Mouse (Mus musculus) gastrocnemius, postnatal 10 days (tissue): ENCODE measurements around the gene Rps19bp1. TPM values are rescaled to one million over a fixed set of nuclear protein-coding genes. Genes with fewer than 3 reads are reported as not detected.

Experiments
- DNase-seq: peaks from one replicate; pipeline ENCODE4 v3.0.0; 2021; ENCODE audit warnings: mixed read lengths
- total RNA-seq, 2 experiments: library from RNA; stranded (reverse); gene quantifications; 2 replicates each; pipeline ENCODE4 v1.2.3; 2021

Gene Rps19bp1
- total RNA-seq, 2 experiments from 2014 or later, result 16.7 to 18.8 TPM

- no peak for DNase-seq
These were observed 7.2 kb downstream of the Rps19bp1 start for GRCm38 (mm10) chr15:80256656-80257601.

DNA sequence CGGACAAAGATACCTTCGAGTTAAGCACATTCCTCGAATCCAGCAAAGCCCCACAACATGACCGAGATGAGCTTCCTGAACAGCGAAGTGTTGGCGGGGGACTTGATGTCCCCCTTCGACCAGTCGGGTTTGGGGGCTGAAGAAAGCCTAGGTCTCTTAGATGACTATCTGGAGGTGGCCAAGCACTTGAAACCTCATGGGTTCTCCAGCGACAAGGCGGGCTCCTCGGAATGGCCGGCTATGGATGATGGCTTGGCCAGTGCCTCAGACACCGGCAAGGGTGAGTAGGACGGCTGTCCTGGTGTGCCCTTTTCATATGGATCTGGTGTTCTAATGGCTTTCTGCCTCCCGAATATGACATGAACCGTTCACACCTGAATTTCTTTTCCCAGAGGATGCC, 7.9 kb downstream of the Rps19bp1 start:
- peak; percentile 10 for DNase-seq

DNA sequence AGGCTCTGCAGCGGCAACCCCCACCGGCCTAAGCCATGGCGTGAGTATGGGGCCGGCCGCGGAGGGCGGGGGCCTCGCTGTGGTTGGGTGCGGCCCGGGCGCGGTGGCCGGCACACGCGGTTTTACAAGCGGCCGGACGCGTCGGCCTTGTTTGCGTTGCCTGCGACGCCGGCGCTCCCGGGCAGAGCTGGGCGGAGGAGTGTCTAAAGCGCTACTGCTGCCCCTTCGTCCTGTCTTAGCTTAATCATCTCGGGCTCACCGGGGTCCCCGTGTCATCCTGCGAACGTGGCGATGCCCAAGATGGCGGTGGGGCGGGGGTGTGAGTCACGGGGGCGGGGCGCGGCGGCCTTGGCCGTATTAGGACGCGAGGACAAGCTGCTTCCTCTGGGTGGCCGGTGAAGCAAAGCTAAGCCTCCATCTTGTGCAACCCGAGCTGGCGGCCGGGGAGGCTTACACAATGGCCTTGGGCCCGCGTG, 8.4 kb downstream of the Rps19bp1 start:
- peak; percentile 88 for DNase-seq

GRCm38 (mm10) chr15:80254847-80255645, 9.1 kb downstream of the Rps19bp1 start, which contains the start of gene Atf4:
Atf4 (plus strand) TSS chr15:80255184.
- DNase-seq, result peak; percentile 97

DNA sequence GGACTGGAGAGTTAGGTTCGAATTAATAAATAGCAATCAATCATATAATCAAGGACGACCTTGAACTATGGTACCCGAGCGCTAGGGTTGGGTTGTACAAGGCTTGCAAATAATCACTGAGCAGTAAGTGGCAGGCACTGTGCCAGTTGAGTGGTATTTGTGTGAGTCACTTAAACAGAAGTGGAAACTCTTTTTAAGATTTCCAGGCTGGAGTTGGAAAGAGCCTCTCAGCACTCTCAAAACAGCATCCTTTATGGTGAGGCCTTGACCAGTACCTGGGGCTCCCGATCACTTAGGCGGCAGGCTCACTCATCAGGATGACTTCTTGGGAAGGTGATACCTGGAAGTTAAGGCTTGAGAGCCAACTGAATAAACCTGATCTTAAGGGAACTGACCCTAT, 9.9 kb downstream of the Rps19bp1 start:
- DNase-seq, result peak; percentile 57

- DNase-seq, result no peak
These were observed 10.6 kb downstream of the Rps19bp1 start for GRCm38 (mm10) chr15:80253530-80253929.

DNA sequence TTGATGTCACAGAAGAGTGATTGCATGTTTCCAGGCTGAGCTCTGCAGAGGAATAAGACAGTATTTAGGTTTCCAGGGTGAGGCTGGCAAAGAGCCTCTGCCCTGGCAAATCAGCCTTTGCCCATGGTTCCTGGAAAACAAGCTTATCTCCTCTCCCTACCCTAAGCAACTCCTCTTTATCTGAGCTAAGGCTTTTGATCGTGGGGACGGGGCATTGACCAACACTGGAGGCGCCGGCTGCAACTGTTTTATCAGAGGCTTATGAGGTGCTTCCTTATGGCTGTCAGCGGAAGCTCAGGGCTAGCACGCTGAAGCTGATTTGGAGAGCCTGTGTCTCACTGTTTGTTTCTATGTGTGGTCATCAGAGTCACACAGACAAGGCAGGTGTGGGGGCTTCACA, 13.5 kb downstream of the Rps19bp1 start:
- no peak for DNase-seq

DNA sequence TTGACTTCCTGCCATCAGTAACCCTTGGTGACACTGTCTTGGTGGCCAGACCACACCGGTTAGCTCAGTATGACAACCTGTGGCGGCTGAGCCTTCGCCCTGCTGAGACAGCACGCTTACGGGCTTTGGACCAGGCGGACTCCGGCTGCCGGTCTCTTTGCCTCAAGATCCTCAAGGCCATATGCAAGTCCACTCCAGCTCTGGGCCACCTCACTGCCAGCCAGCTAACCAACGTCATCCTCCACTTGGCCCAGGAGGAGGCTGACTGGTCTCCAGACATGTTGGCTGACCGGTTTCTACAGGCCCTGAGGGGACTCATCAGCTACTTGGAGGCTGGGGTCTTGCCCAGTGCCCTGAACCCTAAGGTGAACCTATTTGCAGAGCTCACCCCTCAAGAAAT, 14.4 kb downstream of the Rps19bp1 start:
- no peak for DNase-seq

DNA sequence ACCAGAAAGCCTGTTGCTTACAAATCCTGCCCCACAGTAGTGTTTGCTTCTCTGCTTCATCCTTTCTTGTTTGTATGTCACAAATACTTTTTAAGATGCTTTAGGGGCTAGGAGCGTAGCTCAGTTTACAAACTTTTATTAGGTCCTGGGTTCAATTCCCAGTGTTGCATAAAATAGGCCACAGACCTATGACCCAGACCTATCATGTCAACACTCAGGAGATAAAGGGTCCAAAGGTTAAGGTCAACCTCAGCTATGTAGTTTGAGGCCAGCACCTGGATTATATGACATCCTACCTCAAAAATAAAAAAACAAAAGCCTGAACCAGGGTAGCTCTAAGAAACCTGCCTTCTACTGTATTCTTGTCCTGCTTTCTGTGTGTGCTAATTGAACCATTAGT, 15.5 kb downstream of the Rps19bp1 start:
- no peak for DNase-seq

DNA sequence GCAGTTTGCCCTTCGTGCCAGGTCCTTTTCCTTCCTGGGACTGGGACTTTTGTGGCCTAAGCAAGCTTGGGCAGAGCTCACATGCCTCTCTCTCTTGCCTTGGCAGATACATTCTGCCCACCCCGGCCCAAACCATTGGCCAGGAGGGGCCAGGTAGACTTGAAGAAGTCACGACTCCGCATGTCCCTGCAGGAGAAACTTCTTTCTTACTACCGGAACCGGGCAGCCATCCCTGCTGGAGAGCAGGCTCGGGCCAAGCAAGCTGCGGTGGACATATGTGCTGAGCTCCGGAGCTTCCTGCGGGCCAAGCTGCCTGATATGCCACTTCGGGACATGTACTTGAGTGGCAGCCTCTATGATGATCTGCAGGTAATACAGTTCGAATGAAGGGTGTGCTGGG, 16.0 kb downstream of the Rps19bp1 start:
- DNase-seq, result no peak

DNA sequence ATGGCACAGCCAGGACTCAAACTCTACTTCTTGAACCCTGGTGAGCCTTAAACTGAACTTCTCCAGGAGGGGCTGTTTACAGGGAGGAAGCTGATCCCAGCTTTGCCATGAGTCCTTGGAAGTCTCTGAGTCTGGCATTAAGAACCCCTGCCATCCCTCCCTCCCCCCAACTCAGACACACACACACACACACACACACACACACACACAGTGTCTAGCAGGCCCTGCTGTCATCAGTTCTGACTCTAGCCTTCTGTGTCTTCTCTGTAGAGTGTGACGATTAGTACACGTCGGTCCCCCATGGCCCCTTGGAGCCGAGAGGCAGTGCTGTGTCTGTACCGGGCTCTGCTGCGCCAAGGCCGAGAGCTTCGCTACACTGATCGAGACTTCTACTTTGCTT, 28.6 kb downstream of the Rps19bp1 start, which contains the start of gene AC140267.1:
AC140267.1 (plus strand) TSS at position 301 of the 400 bp plus-strand sequence.
- DNase-seq, result no peak

- peak; percentile 97 for DNase-seq
These were observed 30.2 kb downstream of the Rps19bp1 start, which contains the start of gene Mief1 for GRCm38 (mm10) chr15:80233733-80234509. Mief1 (plus strand) TSS chr15:80234018.

DNA sequence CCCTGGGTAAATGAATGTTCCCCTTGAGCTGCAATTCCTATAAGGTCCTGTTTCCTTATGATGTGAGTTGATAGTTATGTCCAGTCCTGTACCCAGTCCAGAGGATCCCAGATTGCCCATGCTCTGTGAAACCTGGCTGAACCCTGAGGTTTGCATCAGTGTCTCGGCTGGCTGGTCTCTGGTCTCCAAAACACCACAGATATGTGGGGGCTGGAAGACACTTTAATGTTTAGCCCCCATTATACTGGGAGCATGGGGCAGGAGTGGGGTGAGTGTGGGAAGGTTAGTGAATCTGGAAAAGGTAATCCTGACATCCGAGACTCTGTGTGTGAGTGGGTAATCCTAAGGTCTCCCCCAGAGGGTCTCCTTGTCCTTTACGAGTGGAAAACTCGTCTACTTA, 31.1 kb downstream of the Rps19bp1 start:
- DNase-seq, result no peak

DNA sequence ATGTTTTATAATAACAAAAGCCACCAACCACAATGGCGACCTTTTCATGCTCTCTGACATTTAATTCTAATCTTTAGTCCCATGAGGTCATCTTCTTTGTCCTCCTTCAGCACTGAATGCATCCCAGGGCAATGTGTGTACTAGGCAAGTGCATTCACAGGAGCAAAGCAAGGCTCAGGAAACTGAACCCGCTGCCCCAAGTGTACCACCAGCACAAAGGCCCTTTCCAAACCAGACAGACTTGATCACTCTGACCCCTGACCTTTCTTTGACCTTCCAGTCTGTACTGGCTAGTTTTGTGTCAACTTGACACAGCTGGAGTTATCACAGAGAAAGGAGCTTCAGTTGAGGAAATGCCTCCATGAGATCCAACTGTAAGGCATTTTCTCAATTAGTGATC, 31.8 kb downstream of the Rps19bp1 start:
- no peak for DNase-seq

- DNase-seq, result no peak
These were observed 35.9 kb downstream of the Rps19bp1 start for GRCm38 (mm10) chr15:80228071-80228800.

GRCm38 (mm10) chr15:80225796-80226195, 38.3 kb downstream of the Rps19bp1 start:
- DNase-seq, result peak; percentile 56

DNA sequence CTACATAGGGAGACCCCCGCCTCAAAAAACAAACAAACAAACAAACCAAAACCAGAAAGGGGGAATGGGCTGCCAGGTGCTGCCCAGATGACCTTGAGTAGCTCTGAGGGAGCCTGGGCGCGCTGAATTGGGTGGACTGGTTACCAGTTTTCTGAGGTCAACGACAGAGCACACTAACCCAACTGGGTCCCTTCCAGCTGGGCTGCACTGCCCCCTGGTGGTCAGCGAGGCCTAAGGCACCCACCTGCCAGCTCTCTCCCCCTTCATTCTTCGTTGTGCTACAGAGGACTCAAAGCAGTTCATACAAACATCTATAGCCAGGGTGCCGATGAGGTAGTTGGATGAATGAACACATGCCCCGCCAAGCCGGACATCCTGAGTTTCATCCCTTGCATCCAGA, 38.9 kb downstream of the Rps19bp1 start:
- peak; percentile 89 for DNase-seq

GRCm38 (mm10) chr15:80223751-80224150, 40.4 kb downstream of the Rps19bp1 start:
- DNase-seq, result no peak

GRCm38 (mm10) chr15:80221031-80221430, 43.1 kb downstream of the Rps19bp1 start:
- DNase-seq, result no peak

DNA sequence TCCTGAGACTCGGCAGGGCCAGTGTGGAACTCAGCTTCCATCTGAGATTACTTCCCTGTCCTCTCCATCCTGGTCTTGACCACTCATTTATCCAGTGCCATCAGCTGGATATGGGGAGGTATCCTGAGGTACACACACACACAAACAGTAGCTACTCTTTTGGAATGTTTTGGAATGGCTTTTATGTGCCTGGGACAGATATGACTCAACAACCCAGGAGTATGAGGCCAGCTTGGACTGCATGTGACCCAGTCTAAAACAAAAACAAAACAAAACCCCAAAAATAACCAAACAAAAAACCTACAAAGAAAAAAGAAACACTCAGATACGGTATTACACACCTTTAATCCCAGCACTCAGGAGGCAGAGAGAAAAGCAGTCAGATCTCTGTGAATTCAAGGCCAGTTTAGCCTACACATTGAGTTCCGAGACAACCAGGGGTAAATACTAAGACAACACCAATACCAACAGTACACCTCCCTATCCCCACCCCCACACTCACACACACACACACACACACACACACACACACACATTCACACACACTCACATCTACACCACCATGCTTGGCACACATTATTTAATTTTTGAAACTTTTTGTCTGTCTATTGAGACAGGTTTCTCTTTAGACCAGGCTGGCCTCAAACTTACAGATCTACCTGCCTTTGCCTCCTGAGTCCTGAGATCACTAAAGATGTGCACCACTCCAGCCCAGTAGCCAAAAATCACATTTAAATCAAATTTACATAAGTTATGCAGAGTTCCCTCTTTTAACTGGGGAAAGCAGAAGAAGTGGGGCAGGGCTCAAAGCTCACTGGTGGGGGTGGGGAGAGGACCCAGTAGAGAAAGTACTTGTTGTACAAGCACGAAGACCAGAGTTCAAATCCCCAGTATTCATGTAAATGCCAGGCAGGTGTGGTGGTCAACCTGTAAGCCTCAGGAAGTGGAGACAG, 44.1 kb downstream of the Rps19bp1 start:
- DNase-seq, result no peak
